Comparison of ENCODE assay signal across 16 mouse cellular contexts in the genomic region with DNA sequence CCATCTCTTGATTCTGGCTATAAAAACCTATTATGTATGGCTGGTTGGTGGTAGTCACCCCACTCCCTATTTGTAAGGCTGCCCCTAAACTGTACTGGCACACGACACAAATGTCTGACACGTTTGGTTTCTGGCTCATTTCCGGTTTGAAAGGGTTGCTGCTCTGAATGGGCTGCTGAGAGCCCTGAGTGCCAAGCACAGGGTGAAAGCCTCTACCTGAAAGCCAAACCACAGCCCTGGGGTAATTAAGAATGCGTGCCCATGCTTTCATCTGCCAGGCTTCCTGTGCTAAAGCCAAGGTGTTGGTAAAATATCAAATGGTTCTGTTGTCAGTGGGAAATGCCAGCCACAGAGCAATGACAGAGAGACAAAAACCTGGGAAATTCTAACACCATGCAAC. TPM values are rescaled to one million over a fixed set of nuclear protein-coding genes. Genes with fewer than 3 reads are reported as not detected.
A peak's percentile ranks its signal among the peaks of the same experiment; 100 is the strongest.
DNase-seq lines count a peak whose midpoint lies in the region; ATAC-seq and TF ChIP-seq lines count a peak whose summit lies in the region.
"Had no signal": no experiment of that assay in that cellular context is flagged by ENCODE, and none has a peak within 500 bp of the region (broad histone marks: within the 10 kb centered on the region; RNA-seq: fewer than 3 reads in every experiment).

No protein-coding gene starts in this region.

- no peak overlapping the region for H3K9ac ChIP-seq in hindbrain, postnatal 0 days (replicated peaks; ENCODE audit: low read length)
- H3K9ac ChIP-seq in hindbrain, embryonic 12.5 days = no peak overlapping the region
- no peak overlapping the region for H3K9ac ChIP-seq in ES-Bruce4 (ENCODE audit: low read depth, poor library complexity, severe bottlenecking)
- H3K9ac ChIP-seq: hindbrain, embryonic 13.5 days had no signal

- H3K4me1 ChIP-seq in hindbrain, postnatal 0 days (ENCODE audit: insufficient read depth, low read length) = peaks cover 10% of the 10 kb centered on the region; the same call in 1 of the 2 replicates
- peaks cover 2% of the 10 kb centered on the region; the same call in 1 of the 2 replicates for H3K4me1 ChIP-seq in hindbrain, embryonic 12.5 days
- peaks cover 6% of the 10 kb centered on the region for H3K4me1 ChIP-seq in ES-Bruce4 (ENCODE audit: control insufficient read depth, insufficient read depth, low read length)

- H3K36me3 ChIP-seq in hindbrain, postnatal 0 days (ENCODE audit: insufficient read depth, low read length) = no peaks in the 10 kb centered on the region
- H3K36me3 ChIP-seq in hindbrain, embryonic 12.5 days = no peaks in the 10 kb centered on the region
- H3K36me3 ChIP-seq in ES-Bruce4 (ENCODE audit: control insufficient read depth, insufficient read depth, low read length, poor library complexity, severe bottlenecking) = no peaks in the 10 kb centered on the region
- H3K36me3 ChIP-seq: embryonic facial prominence, embryonic 10.5 days; hindbrain, embryonic 13.5 days had no signal

- ATAC-seq in hindbrain, postnatal 0 days = 0 out of 2 replicates have a peak, but pooled peaks have one; percentile 29
- no peak for ATAC-seq in hindbrain, embryonic 12.5 days (ENCODE audit: low FRiP score)
- ATAC-seq: CD4-positive, CD25-positive, alpha-beta regulatory T cell, adult 4 months; intestine, embryonic 16.5 days had no signal

- TF ChIP-seq EP300 in ES-Bruce4 (IDR thresholded peaks at IDR 0.05; ENCODE audit: insufficient read depth, low read depth, low read length) = no peak

- WGBS in hindbrain, postnatal 0 days = 36% methylated on average over 4 of the region's 4 CpGs
- 67% methylated on average over 4 of the region's 4 CpGs for WGBS in hindbrain, embryonic 12.5 days

- peak; percentile 31 for DNase-seq in hindbrain, postnatal 0 days (ENCODE audit: low spot score)
- DNase-seq in layer of hippocampus, postnatal 10 days (ENCODE audit: low spot score in 2 of 2) = peak; percentile 17 to 30
- no peak for DNase-seq in layer of hippocampus, adult 11-12 months (ENCODE audit: low spot score)
- DNase-seq in CD4-positive helper T cell, adult 2 months (ENCODE audit: low read depth, low spot score) = peak; percentile 11
- DNase-seq in spleen, postnatal 36 days (ENCODE audit: low spot score in 2 of 2) = no peak
- DNase-seq: adrenal gland, adult 2 months; gastrocnemius, postnatal 14 days; heart, adult 2 months; lung, adult 18-20 months; thymus, adult 18-20 months had no signal

- no peak overlapping the region for H3K4me2 ChIP-seq in hindbrain, postnatal 0 days (ENCODE audit: low read depth, low read length)
- H3K4me2 ChIP-seq in hindbrain, embryonic 12.5 days (replicated peaks) = no peak overlapping the region
- H3K4me2 ChIP-seq: hindbrain, embryonic 13.5 days had no signal

- no peaks in the 10 kb centered on the region for H3K9me3 ChIP-seq in hindbrain, postnatal 0 days (ENCODE audit: low read length)
- H3K9me3 ChIP-seq in hindbrain, embryonic 12.5 days (replicated peaks) = no peaks in the 10 kb centered on the region
- H3K9me3 ChIP-seq in ES-Bruce4 (replicated peaks; ENCODE audit: control insufficient read depth, insufficient read depth, low read length, poor library complexity, severe bottlenecking) = peaks cover 3% of the 10 kb centered on the region
- H3K9me3 ChIP-seq: embryonic facial prominence, embryonic 10.5 days; hindbrain, embryonic 13.5 days had no signal

- no peaks in the 10 kb centered on the region for H3K27me3 ChIP-seq in hindbrain, postnatal 0 days (ENCODE audit: insufficient read depth, low read length)
- H3K27me3 ChIP-seq in hindbrain, embryonic 12.5 days = no peaks in the 10 kb centered on the region
- H3K27me3 ChIP-seq in ES-Bruce4 (ENCODE audit: control insufficient read depth, insufficient read depth, low read length, poor library complexity, severe bottlenecking) = no peaks in the 10 kb centered on the region
- H3K27me3 ChIP-seq: hindbrain, embryonic 13.5 days had no signal

- H3K27ac ChIP-seq in hindbrain, postnatal 0 days = no peak overlapping the region
- H3K27ac ChIP-seq in hindbrain, embryonic 12.5 days = no peak overlapping the region
- H3K27ac ChIP-seq in ES-Bruce4 (ENCODE audit: insufficient read depth, low read length) = peak overlapping the region; percentile 77
- H3K27ac ChIP-seq: embryonic facial prominence, embryonic 10.5 days; heart, adult 2 months; hindbrain, embryonic 13.5 days had no signal

- no peak for TF ChIP-seq POLR2A in ES-Bruce4 (IDR thresholded peaks at IDR 0.05; ENCODE audit: insufficient read depth, low read length)

- no peak overlapping the region for H3K4me3 ChIP-seq in hindbrain, postnatal 0 days (ENCODE audit: low read length)
- no peak overlapping the region for H3K4me3 ChIP-seq in hindbrain, embryonic 12.5 days
- H3K4me3 ChIP-seq in ES-Bruce4 (ENCODE audit: low read depth, low read length) = no peak overlapping the region
- H3K4me3 ChIP-seq: embryonic facial prominence, embryonic 10.5 days; heart, adult 2 months; hindbrain, embryonic 13.5 days had no signal

- TF ChIP-seq CTCF in hindbrain, postnatal 0 days (IDR thresholded peaks at IDR 0.05; ENCODE audit: low read depth) = no peak
- no peak for TF ChIP-seq CTCF in ES-Bruce4 (IDR thresholded peaks at IDR 0.05; ENCODE audit: low read depth, low read length)

RNA-seq across cellular contexts. Expression of gene Ccdc141, which starts 22.2 kb away (rescaled TPM):
- total RNA-seq in hindbrain, postnatal 0 days (2014; rRNA removed) = 11.7 and 20.0 TPM in 2 replicates
- polyA plus RNA-seq in hindbrain, postnatal 0 days (2015; fragmentation: Nextera tagmentation; extraction: Ambion mirVana) = 10.1 and 13.6 TPM in 2 replicates
- 5.9 and 10.4 TPM in 2 replicates for polyA plus RNA-seq in hindbrain, embryonic 12.5 days (2016; fragmentation: Nextera tagmentation; extraction: Ambion mirVana)
- 10 to 100 TPM; 29.8 to 30.3 TPM for total RNA-seq in layer of hippocampus, postnatal 10 days (2021)
- polyA plus RNA-seq in ES-Bruce4 (2011; ENCODE audit: insufficient read depth, insufficient read length, low read depth, missing spikeins) = 2.3 and 6.6 TPM in 2 replicates

Comparison
In these comparisons a context has a peak if more than half of its experiments do, and no peak if none do; other contexts are left out.
1. DNase-seq: peak in hindbrain, postnatal 0 days (single experiment), layer of hippocampus, postnatal 10 days (2 of 2) and CD4-positive helper T cell, adult 2 months (single experiment); none in layer of hippocampus, adult 11-12 months (single experiment) and spleen, postnatal 36 days (0 of 2).